Mouse (Mus musculus) stomach, postnatal 0 days (tissue): ENCODE data around the gene Nbea.

Experiments
- CTCF ChIP-seq: IDR thresholded peaks from 2 replicates; pipeline ENCODE4 v1.5.1; 2016; ENCODE audit warnings: antibody characterized with exemption, low read depth, mild to moderate bottlenecking, moderate library complexity
- EP300 ChIP-seq: optimal IDR thresholded peaks from 2 replicates; pipeline ENCODE3; 2016; ENCODE audit warnings: antibody characterized with exemption

DNA sequence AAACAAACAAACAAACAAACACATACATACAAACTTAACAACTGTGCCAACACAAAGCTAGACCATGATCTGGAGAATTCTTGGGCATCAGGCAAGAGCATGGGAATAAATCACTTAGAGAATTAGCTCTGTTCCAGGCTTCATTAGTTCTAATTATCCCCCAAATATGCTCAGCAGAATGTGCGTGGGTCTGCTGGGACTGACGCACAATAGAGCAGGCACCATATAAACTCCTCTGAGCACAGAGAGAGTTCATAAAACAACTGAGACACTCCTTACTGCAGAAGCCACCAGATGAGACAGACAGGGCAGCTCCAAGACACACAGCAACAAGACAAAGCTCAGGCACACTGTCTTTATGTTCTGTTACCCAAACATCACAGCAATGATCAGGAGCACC, 414.2 kb downstream of the Nbea start:
- TF ChIP-seq CTCF, result no peak
- no peak for TF ChIP-seq EP300
